Mouse (Mus musculus) regulatory T cell (primary cell): ENCODE data around the gene Tlnrd1.

Experiments
- in situ Hi-C: fragments of 300-600 bp; cut with MboI, MseI; formaldehyde crosslinking; loops from one replicate; pipeline ENCODE4 v1.15.1; 2025; ENCODE audit warnings: high pct_unique_total_duplicates

The Tlnrd1 gene

DNA sequence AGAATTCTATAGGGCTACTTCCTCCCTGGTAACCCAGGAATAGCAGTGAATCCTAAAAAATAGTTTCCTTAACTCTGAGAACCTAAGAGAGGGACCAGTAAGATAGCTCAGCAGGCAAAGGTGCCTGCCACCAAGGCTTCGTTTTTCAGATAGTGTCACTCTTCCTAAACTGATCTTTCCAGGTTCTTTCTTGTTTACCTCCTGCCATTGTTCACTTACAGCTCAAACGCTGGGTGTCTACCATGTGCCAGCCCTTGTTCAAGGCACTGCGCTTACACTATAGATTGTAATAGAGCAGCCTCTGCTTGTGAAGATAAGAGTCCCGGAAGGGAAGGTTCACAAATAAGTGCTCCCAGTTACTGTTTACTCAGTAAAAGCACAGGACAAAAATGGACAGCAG lies 1.7 kb upstream of the Tlnrd1 start:
- in situ Hi-C loops: loop anchor here (25.0 kb wide), 1 partner anchor 801 kb away; the partner anchor contains the start of gene Zfand6

DNA sequence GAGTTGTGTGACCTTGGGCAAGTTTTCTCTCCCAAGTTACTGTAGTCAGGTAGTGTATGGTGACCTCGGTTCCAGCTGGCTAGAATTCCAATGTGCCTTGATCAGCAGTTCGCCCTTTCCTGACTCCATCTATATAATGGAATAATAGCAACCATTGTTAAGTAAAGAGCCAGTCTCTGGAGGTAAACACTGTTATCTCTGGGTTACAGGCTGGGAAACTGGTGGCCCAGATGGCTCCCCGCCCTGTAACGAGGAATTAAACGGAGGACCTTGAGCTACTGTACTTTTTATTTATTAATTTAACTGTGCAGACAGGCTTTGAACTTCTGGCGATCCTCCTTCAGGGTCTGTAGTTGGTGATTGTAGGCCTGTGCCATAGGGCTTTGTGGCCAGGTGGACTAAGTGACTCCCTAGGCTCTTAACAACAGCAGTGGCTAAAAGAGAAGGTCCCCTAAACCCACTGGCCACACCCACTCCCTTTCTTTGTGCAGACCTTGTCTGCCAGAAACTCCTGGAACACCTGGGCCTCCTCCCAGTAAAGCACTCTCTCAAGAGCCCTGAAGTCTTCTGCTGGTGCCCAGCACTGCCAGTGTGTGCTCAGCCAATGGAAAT lies 922 bp upstream of the Tlnrd1 start:
- in situ Hi-C loops: loop anchor here (25.0 kb wide), 1 partner anchor 802 kb away; the partner anchor contains the start of gene Zfand6

DNA sequence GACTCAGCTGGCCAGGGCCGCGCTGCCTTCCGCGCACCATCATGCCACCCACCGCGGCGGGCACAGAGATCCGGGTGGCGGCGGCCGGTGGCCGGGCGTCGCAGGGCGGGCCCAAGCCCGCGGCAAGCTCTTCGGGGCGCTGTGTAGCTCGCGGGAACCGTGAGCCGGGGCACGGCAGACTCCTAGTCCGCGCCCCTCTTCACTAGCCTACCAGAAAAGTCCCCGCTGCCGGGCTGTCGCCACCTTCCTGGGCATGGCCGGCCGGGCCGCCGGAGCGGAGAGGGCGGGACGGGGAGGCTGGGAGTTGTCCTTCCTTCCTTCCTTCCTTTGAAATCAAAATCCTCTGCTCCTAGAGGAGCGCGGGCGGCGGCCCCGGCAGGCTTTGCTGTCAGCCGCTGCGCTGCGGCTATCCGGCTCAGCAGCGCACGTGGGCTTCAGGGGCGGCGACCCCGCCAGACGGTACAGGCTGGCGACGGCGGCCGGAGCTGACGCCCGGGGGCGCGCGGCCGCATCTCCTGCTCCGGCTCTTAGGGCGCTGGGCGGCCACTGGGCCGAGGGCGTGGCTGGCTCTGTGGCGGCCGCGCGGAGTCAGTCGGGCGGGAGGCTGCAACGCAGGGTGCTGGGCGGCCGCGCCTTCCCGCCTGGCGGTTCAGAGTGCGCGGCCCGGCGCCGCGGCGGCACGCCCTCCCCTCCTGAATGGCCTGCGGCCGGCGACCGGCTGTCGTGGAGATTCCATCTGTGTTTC lies 657 bp downstream of the Tlnrd1 start:
- in situ Hi-C loops: loop anchor here (25.0 kb wide), 1 partner anchor 804 kb away; the partner anchor contains the start of gene Zfand6

DNA sequence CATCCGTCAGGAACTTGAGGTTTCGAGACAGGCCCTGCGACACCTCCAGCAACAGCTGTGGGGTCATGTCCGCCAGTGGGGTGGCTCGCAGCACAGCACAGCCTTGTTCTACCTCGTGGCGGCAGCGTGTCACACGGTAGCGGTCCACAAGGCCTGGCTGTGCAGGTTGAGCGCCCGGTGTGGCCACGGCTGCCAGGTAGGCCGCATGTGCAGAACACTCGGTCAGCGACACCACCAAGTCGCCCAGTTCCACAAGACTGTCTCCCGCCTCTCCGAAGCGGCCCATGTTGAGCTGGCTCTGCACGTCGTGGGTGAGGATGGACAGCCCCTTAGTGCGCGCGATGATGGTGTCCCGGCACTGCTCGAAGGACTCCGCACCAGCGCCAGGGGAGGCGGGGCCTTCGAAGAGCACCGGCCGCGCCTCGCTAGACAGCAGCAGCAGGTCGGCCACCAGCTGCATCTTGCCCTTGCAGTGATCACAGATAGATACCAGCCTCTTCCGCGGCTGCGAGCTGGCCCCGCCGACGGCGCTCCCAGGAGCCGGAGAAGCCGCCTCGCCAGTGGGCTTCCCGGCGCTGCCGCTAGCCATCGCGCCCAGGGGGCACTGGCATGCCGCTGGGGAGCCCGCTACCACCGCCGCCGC lies 1.4 kb downstream of the Tlnrd1 start:
- in situ Hi-C loops: loop anchor here (25.0 kb wide), 1 partner anchor 805 kb away; the partner anchor contains the start of gene Zfand6

DNA sequence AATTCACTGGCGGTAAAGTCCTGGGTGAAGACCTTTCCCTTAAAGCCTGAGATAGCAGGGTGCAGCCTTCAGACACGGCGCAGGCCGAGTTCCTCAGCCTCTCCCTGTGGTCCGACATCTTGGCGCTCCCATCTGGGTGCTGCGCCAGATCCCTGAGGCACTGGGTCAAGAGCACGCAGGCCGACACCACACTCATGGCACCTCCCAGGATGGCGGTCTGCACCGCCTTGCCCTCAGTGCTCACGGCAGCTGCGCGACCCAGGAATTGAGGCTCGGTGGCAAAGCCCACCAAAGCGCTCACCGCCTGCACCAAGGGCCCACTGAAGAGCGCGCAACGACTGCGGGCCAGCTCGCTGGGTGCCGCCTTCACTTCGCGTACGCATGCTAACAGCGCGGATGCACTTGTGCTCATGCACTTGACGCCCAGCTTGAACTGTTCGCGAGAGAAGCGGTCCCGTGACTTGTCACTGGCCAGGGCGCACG lies 1.9 kb downstream of the Tlnrd1 start:
- in situ Hi-C loops: loop anchor here (25.0 kb wide), 1 partner anchor 805 kb away; the partner anchor contains the start of gene Zfand6

DNA sequence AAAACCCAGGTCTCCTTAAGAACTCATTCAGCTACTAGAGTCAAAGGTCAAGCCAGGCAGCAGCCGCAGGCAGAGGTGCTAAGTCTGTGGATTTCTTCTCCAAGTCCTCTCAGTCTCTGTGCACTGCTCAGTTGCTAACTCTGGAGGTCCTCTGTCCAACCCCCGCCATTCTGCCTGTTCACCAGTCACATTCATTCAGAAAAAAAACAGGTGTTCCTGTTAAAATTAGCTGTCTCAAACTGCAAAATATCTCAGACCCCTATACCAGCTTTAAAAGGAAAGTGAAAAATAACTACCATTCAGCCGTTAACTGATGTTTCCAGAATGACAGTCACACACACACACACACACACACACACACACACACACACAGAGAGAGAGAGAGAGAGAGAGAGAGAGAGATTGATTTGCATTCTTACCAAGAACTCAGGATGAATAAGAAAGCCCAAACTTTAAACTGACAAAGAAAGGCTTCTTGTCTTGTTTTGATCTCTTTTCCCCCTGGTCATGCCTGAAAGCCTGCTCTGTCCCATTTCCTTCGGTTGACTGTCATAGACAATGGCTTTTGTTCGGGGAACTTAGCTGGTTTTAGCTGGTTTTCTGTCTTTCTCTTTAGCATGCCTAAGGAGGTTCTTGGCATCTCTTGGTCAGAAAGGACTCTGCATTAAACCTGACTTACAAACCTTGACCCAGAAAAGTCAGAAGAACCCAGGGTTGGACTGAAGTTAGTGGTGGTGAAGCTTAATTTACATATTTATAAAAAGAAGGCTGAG lies 5.2 kb downstream of the Tlnrd1 start:
- in situ Hi-C loops: loop anchor here (25.0 kb wide), 1 partner anchor 808 kb away; the partner anchor contains the start of gene Zfand6

DNA sequence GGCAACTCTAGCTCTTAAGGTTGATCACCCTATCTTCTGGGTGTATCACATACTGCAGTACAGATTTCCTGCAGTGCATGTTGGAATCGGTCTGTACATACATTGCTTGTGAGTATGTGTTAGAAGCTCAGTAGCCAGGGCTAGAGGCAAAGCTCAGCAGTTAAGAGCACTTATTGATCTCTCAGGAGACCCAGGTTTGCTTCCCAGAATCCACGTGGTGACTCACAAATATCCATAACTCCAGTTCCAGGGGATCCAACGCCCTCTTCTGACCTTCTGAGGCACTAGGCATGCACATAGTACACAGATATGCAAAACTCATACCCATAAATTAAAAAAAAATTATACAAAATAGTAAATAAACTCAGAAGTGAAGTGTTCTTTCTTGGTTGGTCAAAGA lies 7.0 kb downstream of the Tlnrd1 start:
- in situ Hi-C loops: loop anchor here (25.0 kb wide), 1 partner anchor 810 kb away; the partner anchor contains the start of gene Zfand6

DNA sequence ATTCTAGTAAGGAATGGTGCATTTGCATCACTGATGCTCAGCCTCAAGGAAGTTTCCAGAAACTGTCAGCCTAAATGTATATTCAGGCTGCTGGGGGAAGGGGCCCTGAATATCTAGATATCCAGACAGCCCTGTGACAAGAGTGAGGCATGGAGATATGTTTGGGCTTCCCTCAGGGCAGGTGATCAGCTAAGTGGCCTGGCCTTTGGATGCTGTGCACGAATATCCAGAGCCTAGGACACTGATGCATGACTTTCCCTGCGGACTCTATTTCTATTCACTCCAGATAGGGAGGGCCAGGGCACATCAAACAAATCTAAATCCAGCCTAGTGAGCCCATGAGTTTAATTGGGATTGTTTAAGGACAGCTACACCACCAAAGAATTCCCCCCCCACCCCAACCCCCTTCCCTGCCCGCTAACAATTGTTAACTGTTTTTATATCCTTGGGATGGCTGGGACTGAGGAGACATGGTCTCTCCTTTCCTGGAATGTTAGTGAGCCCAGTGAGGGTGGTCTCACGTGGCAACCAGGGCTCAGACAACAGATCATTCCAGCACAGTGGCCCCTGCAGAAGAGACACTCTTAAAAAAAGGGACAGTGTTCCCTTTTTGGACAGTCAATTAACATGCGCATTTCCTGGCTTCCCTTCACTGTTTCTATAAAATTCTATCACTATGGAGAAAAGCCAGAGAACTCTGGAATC lies 14.1 kb downstream of the Tlnrd1 start:
- in situ Hi-C loops: no loop called here

DNA sequence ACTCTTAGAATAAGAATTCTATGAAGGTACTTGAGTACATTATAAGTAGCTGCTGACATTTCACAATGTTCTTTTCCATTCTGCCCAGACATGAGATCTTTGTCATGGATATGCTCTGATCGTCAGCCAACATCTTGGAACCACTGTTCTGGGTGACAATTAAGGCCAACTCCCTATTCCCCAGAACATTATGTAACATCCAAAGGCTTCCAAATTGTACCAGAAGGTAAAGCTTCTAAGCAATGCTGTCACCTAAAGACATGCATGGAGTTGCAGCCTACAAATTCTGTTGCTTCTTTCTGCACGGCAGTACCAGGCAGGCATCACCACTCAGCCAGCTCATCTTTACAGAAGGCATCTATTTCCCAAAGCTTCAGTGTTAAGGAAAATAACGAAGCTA lies 15.9 kb downstream of the Tlnrd1 start:
- in situ Hi-C loops: no loop called here

DNA sequence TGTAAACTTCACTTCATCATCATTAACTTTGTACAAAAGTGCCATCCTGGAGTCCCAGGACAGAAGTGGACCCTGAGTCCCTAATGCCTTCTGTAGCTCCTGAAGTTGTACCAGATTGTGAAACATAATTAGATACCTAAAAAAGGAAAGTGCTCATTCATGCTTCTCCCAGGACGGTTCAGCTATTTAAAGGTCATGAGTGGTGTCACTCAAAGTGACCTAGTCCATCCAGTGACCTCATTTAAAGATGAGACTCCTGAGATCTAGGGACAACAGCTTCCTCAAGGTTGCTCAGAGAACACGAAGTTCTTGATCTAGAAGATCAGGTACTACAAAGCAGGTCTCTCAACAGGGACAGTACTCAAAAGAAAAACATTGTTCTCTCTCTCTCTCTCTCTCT lies 20.6 kb downstream of the Tlnrd1 start:
- in situ Hi-C loops: no loop called here

DNA sequence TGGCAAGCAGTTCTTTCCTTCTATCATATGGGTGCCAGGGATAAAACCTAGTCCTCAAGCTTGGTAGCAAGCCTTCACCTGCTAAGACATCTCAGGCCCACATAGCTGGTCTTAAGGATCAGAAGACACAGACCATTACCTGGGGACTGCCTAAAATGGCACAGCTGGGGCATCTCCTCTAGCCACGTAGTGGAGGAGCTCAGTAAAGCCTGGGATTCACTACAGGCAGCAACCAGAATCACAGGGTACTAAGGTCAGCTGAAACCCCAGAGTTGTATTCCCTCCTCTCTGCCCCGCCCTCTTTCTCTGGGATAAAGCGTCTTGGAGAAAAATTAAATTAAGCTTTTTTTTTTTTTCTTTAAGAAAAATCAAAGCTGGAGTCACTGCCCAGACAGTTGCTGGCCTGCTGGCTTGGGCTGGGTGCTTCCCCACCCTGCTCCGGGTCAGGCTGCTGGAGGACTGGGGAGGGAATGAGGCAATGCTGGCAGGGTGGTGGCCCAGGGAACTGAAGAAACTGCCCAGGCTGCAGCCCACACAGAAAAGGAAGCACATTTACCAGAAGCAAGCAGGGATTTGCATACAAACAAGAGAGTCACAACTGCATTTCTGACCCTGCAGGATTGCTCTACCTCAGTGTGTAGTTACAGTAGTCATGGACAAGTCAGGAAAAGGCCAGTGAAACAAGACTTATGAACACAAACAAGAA lies 24.6 kb downstream of the Tlnrd1 start:
- in situ Hi-C loops: no loop called here

DNA sequence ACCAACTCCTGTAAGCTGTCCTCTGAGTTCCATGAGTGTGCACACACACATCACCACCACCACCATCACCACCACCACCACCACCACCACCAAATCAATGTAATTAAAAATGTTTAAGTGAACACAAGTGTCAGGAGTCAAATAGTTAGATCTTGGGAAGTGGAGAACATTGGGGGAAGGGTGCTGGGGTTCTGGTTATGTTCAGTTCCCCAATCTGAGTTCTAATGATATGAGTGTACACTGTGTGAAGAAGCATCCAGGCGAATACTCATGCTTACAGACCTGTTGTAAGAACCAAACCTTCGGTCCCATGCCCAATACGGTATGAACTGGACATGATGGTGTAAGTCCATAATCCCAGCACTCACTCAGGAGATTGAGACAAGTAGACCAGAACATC lies 26.2 kb downstream of the Tlnrd1 start:
- in situ Hi-C loops: no loop called here

DNA sequence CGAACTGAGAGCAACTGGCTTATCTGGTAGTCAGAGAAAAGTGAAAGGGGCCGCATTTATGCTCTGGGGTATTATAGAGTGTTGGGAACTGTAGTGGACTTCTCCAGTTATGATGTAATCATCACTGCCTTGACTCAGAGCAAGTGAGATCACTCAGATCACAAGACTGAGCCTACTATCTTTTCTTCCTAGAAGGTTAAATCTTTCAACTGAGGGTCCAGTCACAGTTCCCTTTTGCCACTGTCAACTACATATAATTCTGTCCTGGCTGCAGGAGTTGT lies 27.0 kb downstream of the Tlnrd1 start:
- in situ Hi-C loops: no loop called here

DNA sequence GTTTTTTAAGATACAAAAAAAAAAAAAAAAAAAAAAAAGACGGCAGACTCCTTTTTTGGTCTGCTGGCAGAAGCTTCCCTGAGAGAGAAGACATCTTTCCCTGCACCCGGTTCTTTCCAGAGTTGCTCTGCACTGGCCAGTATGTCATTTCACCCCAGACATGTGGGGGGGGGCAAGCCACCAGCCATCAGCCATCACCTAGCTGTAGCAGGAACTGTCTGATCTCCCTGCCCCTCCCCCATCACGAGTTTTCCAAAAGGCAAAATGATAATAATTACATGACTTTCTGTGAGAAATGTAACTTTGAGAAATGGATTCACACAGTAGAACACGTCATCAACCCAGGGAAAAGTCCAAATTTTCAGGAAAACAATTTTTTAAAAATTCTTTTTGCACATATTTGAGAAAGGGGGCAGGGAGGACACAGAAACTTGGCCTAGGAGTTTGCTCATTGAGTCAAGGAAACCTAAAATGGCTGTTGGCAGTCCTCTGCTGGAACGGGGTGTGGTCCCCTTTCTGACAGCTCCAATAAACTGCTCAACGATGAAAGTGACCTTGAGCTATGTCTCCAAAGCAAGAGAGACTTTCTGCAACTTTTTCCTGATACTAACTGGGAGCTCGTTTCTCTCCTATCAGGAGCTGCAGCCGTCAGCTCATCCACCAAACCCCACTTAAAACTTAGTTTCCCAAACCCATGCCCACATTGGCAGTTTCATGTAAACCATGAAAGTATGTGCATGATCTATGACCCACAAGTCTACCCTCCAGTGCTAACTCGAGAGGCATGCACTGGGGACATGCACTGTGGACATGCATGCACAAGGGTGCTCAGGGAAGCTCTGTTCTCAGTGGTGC lies 27.5 kb downstream of the Tlnrd1 start:
- in situ Hi-C loops: no loop called here

DNA sequence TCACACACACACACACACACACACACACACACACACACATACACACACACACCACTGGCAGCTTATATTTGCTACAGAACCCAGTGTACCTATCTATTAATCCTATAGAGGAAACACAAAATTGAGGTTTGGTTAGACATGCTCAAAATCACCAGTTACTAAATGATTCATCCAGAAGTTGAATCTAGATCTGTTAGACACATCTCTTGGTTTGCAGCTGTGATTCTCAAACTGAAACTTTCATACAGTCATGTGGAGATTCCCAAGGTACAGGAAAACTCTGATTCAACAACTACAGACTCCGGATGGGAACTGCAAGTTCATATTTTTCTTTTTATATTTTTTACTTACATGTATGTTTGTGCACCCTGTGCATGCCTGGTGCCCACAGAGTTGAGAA lies 28.9 kb downstream of the Tlnrd1 start:
- in situ Hi-C loops: no loop called here

DNA sequence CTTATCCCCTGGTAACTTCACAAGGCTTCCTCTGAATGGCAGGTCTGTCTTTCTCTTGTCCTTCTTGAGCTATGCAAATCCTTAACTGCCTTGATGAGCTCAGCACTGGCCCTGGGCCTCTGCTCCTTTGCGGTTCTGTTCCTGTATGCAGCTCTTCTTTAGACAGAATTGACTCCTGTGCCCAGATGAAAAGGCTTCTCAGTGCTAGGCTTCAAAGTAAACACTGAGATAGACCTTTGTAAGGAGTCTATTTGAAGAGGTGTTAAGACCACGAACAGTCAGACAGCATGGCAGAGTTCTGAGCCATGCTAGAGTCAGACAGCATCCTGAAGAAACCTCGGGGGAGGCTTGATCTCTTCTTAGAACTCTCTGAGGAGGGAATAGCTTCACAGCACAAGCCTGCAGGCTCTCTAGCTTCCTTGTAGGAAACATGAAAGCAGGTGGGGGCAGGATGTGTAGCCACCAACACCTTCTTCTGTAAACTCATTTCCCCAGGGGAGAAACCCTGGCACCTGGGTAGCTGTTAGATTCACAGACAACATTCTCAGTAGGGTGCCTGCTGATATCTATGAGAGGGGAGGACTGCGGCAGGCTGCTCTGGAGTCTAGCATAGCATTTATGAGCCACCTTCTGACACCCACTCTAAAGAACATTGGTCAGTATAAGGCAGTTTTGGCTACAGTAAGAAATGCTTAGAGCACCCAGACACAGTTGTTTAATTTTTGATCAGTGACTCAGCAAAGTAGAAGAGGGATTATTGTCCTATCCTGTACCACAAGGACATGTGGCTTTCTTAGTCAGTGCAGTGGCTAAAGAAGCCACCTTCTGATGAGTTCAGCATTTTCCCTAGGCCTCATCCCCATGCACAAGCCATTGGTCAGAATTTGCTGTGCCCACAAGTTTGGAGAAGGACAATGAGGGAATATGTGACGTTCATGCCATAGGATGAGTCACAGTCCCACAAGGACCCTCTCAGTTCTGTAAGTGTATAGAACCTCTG lies 31.4 kb downstream of the Tlnrd1 start:
- in situ Hi-C loops: no loop called here

DNA sequence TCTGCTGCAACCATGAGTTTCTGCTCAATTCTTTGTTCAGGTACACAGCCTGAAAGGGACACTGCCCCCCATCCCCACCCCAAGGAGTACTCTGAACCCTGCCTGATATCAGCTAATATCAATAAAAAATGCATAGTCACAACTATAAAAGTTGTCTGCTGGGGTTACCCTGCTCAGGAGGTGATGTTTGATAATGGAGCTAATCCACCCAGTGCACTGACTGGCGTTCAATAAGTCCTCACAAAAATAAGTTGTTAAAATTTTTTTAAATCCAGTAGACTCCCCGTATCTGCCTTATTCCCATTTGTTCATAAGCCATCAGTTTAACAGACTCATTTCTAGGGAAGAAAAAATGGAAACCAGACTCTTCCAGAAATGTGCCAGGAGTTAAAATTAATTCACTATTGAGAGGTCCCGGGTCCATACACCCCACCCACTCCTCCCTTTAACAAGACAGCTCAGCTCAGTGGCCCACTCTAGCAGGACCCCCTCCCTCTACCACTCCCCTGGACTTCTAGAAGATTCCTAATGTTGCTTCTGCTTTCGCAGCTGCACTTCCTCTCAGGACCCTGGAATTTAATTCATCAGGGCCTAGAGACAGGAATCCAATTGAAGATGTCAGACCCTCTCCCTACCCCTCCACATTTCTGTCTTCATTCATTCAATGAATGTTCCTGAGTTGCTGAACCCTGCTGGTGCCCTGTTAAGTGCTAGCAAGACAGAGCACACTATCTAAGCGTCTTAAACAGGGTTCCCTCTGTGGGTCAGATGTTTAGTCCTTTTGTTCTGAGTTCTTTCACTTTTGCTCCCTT lies 32.3 kb downstream of the Tlnrd1 start:
- in situ Hi-C loops: no loop called here
